Mouse (Mus musculus): ENCODE data around the gene Nr4a3.

Nr4a3 gene

DNA sequence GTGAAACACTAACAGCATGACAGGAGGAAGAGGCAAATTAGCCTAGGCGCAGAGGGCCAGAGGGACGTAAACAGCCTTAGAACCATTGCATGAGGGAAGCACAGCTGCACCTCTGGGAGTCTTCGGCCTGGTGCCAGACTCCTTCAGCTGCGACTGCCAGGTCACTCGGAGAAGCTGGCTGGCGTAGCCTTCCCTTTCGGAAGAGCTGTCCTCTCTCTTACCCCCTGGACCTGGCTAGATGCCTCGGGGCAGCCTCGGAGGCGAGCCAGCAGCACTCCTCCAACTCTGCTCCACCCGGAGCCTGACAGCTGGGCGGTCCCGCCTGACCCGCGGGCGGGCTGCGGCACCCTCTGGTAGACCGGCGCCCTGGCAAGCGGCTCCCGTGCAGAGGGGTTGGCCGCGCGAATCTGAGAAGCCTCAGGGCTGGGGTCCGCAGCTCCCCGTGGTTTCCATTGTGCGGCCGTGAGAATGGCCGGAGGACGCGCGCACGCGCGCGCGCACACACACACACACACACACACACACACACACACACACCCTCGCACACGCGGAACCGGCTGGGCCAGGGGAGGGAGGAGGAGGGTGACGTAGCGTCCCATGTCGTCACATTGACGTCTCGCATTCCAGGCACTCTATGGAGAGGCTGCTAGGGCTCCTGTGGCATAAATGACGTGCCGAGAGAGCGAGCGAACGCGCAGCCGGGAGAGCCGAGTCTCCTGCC is at the start of gene Nr4a3:
Nr4a3 (plus strand) TSS at position 663 of the 721 bp plus-strand sequence.
- DNase-seq (ENCODE audit: low spot score), result peak; percentile 92

DNA sequence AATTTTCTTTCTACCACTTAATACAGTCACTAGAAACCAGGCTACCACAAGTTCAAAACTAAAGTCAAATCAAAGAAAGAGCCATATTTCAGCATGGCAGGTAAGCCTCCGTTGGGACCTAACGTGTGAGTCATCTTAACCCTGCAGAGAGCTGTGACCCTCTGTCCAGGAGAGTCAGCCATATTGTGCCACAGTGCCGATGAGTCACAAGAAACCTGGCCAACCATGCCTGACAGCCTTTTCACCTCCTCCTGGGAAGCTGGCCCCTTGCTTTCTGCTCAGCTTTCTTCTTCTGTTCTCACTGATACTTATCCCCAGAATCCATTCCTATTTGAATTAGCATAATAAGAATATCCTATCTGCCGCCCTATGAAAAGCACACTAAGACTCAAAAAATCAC is 42.0 kb upstream of the Nr4a3 start:
- no peak for DNase-seq (ENCODE audit: low spot score)

DNA sequence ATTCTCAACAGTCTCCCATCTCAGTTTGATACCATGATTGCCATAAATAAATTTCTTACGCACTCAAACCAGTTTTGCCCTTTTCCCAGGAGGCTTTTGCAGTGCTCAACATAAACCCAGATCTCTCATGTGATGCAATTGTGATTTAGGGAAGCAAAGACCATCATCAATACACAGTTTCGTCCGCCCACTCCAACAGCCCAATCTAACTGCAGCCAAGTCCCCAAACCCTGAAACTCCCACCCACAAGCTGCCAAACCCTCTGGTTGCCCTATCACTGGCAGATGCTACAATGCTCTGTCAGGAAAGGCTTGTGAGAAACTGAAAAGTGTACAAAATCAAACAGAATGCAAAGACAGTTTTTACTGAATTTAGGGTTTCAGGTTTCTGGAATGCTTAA is 41.5 kb upstream of the Nr4a3 start:
- no peak for DNase-seq (ENCODE audit: low spot score)

DNA sequence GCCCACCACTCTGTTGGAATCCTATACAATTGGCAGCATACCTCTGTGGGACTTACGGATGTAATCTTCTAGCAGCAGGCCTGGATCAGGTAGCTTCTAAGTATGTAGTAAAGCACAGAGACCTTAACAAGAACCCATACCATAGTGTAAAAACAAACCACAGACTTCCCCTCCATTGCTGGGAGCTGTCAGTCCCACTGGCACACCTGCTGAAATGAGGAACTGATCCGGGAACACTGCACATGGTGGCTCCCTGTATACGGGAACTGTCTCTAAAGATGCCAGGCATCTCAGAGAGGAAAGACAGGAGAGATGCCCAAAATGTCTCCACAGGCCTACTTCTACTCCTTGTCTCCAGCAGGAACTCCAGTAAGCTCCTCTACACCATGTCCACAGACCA is 38.6 kb upstream of the Nr4a3 start:
- DNase-seq (ENCODE audit: low spot score), result no peak

DNA sequence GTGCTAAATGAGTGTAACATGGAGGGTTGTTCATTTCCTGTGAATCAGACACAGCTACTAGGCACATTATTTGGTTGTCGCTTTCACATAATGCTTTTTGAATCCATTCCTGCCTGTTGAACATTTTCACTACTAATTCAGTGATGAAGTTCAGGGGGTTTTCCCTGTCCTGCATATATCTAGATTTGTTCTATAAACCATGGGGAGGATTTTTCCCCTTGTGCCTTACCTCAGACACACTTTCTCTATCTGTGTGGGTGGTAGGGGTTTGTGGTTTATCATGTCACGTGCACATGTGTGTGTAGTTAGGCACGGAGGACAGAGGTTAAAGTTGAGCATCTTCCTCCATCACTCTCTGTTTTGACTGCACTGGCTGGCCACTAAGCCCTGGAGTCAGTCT is 32.7 kb upstream of the Nr4a3 start:
- DNase-seq (ENCODE audit: low spot score), result no peak

DNA sequence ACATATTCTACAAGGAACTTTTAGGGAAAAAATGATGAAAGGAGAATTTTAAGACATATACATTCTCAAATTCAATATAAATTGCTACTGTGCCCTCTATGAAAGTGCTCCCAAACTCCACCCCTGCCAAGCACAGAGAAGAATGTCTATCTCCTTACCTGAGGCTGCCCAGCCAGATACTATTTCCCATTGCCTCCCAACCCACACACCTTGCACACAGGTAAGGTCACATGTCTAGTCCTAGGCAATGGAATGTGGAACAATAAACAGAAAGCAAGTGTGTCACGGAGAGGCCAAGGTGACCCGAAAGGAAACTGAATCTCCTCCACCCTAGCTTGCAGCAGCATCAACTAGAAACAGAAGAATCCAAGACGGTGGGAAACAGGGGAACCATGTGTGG is 22.0 kb upstream of the Nr4a3 start:
- no peak for DNase-seq (ENCODE audit: low spot score)

DNA sequence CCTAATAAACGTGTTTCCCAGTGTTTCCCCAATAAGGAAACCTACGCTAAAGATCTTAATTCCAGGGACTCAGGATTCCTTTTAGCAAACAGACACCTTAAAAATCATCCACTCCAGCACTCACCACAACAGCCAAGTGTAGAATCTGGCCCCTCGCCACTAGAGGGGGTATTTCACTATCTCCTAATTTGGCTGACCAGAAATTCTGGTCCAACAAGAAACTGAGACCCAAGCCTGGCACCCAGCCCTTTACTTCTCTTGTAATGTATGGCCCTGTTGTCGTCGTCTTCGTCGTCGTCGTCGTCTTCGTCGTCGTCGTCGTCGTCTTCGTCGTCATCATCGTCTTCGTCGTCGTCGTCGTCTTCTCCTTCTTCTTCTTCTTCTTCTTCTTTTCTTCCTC is 15.3 kb upstream of the Nr4a3 start:
- DNase-seq (ENCODE audit: low spot score), result no peak

DNA sequence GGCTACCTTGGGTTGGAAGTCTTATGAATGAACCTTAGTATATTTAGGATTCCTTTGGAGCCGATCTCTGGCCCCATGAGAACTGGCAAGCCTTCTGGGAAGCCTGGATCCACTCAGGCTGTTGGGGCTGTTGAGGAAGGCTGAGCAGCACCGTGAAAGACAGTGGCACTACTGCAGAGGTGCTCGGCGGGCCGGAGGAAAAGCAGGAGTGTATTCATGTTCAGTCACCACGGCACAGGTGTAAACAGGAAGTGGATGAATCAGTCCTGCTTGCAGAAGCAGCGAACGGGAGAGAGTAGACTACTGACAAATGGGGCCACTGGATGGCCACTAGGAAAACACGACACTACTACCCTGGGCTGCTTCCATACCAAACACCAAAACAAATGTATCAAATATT is 10.7 kb upstream of the Nr4a3 start:
- no peak for DNase-seq (ENCODE audit: low spot score)

DNA sequence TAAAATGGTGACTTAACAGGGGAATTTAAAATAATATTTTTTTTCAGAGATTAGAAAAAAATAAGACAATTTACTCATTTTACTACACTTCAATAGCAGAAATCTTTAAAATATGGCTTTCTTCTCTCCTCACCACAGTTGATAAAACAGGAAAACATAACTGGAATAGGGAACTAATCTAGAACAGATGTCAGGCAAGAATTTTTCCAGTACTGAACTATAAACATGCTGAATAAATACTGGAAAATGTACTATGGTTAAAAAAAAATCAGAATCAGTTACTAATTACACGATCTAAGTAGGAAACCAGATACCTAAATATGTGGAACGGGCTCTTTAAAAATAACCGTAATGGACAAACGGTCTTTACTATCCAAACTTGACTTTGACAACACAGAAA is 7.3 kb upstream of the Nr4a3 start:
- DNase-seq (ENCODE audit: low spot score), result no peak

DNA sequence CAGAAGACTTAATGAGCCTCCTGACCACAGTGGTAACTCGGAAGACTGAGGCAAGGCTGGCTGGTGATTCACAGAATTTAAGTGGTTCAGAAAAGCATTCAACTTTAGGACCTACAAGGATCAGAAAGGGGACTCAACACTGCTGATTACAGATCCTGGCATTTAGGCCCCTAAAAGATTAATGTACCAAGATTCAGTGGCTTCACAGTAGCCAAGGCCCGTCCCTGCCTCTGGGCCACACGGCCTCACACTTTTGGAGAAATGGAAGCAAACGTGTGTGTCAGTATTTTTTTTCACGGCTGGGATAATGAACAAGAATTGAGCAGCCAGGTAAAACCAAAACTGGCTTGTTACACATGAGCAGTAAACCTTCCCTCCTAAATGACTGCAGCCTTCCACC is 6.1 kb upstream of the Nr4a3 start:
- no peak for DNase-seq (ENCODE audit: low spot score)

DNA sequence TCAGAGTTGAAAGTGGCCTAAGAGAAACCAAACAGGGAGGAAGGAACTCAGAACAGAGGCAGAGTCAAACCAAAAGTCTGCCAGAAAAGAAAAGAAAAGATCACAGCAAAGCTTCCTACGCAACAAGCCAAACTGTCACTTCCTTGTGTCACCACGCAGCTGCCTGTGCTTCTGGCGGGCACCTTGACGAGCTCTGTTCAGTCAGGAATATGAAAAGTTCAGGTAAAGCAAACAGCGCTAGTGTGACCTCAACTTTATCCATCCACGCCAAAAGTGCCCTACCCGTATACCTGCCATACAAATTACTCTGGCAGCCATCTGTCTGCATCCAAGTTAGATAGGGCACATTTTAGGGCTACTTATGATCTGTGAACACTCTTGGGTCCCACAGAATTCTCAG is 5.2 kb upstream of the Nr4a3 start:
- DNase-seq (ENCODE audit: low spot score), result no peak

DNA sequence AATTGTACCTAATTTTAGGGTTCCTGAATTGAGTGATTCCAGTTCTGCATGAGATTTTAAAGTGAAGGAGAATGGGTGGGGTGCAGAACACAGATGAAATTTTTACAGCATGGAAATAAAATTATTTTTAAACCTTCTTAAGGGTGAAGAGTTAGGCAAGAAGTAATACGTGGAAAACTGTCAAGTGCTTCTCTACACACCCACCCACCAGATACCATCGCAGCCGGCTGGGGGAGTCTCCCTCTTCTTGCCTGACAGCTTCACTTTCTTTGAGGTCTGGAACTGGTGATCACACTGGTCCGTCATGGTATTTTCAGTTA is 2.5 kb upstream of the Nr4a3 start:
- no peak for DNase-seq (ENCODE audit: low spot score)

DNA sequence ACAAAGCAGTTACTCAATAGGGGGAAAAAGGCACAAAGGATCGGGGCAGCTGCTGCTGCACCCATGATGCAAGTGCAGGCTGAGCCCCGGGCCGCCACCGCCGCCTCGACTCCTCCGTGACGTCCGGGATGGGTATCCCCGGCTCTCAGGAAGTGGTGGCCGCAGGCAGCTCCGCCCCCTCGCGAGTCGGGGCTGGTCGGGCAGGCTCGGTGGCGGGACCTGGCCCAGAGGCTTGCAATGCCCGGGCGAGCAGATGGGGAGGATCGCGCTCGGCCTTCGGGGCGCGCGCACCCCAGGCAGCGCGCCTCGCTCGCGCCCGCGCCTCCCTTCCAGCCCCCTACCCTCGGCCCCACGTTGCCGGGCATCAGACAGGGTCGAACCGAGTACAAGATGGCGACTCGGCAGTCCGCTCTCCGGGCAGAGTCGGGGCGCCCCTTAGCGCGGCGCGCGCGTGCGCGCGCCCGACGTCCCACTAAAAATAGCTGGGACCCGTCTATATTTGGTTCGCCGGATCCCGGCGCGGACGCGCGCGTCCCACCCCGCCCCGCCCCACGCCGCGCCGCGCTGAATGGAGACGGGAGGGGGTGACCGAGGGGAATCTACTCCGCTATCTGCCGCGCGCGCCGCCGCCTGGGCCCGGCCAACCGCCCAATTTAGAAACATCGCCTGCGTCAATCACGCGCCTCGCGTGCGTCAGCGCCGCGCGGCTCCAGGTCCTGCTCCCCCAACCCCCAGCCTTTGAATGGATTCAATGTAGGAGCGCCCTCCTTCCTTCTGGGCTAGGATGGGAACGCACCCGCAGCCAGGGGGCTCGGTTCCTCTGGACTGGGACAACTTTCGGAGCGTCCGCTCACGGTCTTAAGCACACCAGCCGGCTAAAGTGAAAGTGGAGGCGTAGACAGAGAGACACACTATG is 1.9 kb upstream of the Nr4a3 start:
- DNase-seq (ENCODE audit: low spot score), result peak; percentile 95

DNA sequence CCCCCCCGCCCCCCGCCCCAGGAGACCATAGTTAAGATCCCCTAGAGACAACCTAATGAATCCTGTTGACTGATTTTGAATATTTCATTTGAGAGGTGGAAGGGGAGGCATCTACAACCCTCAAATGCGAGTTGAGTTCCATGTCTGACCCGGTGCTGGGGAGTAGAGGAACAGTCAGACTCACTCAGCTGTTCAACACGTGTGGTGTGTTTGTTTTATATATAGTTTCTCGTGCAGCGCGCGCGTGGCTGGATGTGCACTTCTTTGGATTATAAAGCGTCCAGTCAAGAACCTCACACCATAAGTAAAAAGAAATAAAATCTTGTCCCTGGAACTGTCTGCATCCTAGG is 837 bp upstream of the Nr4a3 start:
- DNase-seq (ENCODE audit: low spot score), result no peak

DNA sequence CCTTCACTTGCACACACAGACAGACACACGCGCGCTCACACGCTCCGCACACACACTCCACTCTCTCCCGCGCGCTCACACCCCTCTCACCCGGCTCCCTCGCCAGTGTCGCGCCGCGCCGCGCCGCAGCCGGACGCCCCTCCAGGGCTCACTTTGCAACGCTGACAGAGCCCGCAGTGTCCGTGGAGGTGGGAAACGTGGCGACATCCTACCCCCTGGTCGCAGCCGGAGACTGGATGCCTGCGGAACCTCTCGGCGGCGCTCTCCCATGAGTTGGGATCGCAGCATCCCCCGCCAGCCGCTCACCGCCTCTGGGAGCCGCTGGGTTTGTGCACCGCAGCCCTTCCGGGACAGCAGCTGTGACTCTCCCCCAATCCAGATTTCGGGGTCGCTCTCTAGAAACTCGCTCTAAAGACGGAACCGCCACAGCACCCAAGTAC is 348 bp downstream of the Nr4a3 start:
- DNase-seq (ENCODE audit: low spot score), result no peak

DNA sequence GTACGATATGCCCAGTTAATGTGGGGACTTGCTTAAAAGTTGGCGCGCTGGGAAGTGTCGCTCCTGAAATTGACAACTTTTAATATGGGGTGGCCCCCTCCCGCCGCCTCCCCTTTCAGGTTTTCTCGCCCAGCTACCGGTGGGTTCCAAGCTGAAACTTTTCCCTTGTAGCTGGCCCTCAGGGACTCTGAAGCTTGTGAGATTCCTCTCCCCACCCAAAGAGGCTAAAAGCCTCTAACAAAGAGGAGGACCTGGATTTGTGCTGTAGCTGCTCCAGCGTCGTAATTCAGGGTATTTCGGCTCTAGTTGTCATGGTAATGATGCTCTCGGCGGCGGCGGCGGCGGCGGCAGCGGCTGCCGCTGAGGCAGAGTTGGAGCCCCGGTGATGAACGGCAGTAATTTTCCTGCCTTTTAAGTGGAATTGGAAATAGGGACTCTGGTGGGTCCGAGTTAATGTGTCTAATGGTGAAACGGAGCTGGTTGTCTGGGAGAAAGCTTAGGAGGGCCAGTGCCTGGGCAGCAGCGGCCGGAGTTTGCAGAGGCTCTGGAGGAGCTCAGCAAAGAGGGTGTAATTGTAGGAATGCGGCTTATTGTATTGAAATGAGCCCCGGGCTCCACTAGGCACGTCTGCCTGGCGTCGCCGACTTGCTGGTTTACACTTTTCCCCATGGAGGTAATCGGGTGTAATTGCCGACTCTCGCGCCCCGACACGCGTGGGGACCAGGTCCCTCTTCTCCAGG is 938 bp downstream of the Nr4a3 start:
- DNase-seq (ENCODE audit: low spot score), result no peak

DNA sequence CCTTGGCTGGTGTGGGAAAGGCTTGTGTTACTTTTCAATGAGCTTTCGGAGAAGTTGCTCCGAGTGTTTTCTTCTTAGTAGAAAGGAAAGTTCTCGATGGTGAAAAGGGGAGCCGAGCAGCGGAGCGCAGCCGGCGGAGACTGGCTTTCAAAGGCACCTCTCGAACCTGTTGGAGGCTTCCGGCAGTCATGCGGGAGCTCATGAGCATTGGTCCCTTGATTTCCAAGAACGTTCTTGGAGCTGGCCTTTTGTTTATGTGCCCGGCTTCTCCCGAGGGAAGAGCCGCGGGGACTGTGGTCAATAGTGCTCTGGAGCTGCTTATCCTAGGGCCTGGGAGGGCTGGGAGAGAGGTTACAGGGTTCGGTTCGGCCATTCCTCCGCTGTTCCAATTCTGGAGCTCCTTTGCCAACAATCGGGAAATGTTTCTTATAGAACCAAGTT is 1.5 kb downstream of the Nr4a3 start:
- no peak for DNase-seq (ENCODE audit: low spot score)

DNA sequence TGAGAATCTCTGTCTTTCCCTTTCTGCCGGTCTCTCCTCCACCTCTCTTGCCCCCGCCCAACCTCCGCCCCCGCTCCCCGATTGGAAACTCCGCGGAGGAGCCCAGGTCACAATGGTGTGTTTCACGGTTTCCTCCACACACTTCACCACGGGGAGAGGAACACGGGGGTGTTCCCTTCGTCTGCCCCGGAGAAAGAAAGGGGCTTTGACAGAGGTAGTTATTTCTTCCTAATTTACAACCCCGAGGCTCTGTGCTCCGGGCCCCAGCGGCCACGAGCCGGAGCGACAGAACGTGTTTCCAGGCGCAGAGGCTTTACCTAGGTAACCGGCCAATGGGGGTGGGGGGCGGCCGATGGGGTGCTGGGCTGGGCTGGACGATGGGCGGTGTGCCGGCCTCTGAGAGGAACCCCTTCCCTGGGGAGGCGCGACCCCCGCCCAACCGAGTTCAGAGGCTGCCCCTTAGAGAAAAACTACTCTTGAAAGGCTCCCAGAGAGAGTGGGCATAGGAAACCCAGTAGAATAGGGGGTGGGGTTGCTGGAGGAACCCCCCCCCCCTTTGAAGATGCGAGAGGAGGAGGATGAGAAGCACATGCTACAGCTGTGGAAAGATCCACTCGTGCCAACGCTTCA is 2.3 kb downstream of the Nr4a3 start:
- DNase-seq (ENCODE audit: low spot score), result no peak

DNA sequence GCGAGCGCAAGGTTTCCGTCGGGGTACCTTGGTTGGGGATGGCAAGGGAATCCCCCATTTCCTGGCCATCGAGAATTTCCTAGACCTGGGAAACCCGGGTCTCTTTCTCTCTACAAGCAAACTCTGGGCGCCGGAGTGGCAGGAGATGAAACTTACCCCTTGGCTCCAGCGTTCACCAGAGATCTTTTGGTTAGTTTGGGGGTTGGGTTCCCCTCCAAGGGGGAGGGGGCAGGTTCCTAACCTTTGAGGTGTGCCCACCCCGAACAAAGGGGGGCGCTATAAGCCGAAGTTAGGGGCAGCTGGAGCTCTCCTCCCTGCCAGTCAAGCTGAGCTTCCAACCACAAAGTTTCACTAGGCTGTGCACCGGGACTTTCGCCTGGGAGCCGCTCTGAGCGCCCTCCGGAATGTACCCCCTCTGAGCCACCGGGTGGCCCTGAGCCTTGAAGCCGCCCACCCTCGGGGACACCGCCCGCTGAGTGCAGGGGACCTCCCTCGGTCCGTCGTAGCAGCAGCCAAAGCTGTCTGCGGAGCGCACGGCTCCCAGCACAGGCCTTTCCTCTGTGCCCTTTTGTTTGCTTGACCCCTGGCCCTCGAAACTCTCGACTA is 2.9 kb downstream of the Nr4a3 start:
- DNase-seq (ENCODE audit: low spot score), result no peak

DNA sequence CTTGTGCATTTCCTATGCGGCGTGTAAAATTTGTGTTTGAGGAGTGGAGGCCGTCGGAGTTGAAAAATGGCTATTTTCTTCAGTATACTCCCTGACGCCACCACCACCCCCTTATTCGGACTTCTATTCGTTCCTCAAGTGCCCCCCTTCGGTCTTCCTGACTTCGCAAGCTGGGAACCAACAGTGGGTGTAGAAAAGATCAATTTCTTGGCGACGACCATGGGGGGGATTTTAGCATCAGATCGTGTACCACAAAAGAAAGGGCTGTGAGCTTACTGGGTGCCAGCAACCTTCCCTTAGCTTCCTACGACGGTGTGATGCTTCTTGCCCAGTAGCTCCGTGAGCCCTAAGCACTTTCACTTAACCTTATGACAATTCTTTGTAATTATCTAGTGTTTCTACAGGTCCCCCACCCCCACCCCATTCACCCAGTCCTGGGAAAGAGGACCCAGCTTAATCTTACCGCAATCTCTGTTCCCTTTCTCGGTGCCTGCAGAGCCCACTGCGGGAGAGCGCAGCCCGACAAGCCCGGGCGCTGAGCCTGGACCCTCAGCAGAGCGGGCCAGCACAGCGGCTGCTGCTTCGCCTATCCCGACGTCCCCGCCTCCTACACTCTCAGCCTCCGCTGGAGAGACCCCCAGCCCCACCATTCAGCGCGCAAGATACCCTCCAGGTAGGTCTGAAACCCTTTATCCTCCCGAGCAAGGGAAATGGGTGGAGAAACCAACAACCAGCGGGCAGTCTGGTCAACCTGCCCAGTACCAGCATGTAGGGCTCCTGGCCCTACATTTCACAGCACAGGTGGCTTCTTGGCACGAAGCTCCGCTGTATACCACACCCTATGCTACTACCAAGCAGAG is 3.7 kb downstream of the Nr4a3 start:
- no peak for DNase-seq (ENCODE audit: low spot score)

DNA sequence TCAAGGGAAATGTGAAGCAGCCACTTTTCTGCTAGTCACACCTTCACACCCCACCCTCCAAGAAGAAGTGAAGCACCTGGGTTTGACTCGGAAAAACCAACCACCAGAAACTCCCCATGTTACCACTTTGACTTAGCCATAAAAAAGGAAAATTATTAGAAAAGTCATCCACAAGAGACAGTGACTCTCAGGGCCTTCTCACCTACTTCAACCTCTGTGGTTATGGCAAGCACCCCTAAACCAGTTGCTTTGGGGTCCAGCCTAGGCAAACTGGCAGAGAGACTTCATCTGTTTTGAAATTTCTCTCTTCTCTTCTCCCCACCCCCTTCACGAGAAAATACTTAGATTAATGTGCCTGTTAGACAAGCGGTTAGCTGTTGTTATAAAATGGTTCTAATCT is 5.1 kb downstream of the Nr4a3 start:
- no peak for DNase-seq (ENCODE audit: low spot score)

All from lung, postnatal 25 days (tissue).